Mouse (Mus musculus): ENCODE data around the gene 1700025B11Rik. TPM values are rescaled to one million over a fixed set of nuclear protein-coding genes. Genes with fewer than 3 reads are reported as not detected.
A peak's percentile ranks its signal among the peaks of the same experiment; 100 is the strongest.
"Not testable (repeated sequence)": the region's sequence is repeated elsewhere in the genome, so short reads cannot be mapped to it uniquely, and the experiment has no call there.

The 1700025B11Rik gene
- polyA plus RNA-seq, 1 experiment from 2014 or later = not detected

- H3K27me3 ChIP-seq (ENCODE audit: control insufficient read depth, insufficient read depth, low read depth, low read length) = no peaks in the 10 kb centered on the region
- no peak overlapping the region for H3K27ac ChIP-seq (ENCODE audit: low read length)
- H3K4me1 ChIP-seq (replicated peaks; ENCODE audit: control insufficient read depth, insufficient read depth, low read length) = no peaks in the 10 kb centered on the region
- H3K4me3 ChIP-seq (ENCODE audit: low read length) = no peak overlapping the region
- H3K4me2 ChIP-seq (ENCODE audit: low read depth, low read length) = no peak overlapping the region
- no peaks in the 10 kb centered on the region for H3K36me3 ChIP-seq (ENCODE audit: control insufficient read depth, insufficient read depth, low read length)
- no peak overlapping the region for H3K9ac ChIP-seq (ENCODE audit: low read length)
- H3K9me3 ChIP-seq (ENCODE audit: control insufficient read depth, low read length) = 0 out of 2 replicates have a peak, but pooled peaks cover 3% of the 10 kb centered on the region
- WGBS = 80% methylated on average over 4 of the region's 4 CpGs
- ATAC-seq (ENCODE audit: low read depth) = no peak
These were observed 17.6 kb upstream of the 1700025B11Rik start for GRCm38 (mm10) chr15:77579311-77579710.

DNA sequence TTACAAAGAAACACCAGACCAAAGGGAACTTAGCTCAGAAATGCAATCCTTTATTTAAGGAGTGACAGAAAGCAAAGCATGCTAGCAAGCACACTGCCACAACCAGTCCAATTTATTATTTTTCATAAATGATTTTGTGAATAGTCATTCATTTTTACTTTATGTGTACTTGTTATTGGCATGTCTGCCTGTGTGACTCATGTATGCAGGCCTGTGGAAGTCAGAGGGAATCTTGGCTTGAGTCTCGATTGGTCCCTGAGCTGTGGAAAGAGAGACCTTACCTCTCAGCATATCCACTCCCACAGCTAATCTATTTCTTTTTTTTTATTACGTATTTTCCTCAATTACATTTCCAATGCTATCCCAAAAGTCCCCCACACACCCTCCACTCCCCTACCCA, 17.1 kb upstream of the 1700025B11Rik start:
- Histone ChIP-seq H3K9me3 (ENCODE audit: control insufficient read depth, low read length) (0 out of 2 replicates have a peak, but pooled peaks cover 3% of the 10 kb centered on the region), H3K4me3 (ENCODE audit: low read length) (no peak overlapping the region), H3K36me3 (ENCODE audit: control insufficient read depth, insufficient read depth, low read length) (no peaks in the 10 kb centered on the region), H3K27ac (ENCODE audit: low read length) (no peak overlapping the region), H3K9ac (ENCODE audit: low read length) (no peak overlapping the region), H3K4me2 (ENCODE audit: low read depth, low read length) (no peak overlapping the region), H3K4me1 (replicated peaks; ENCODE audit: control insufficient read depth, insufficient read depth, low read length) (no peaks in the 10 kb centered on the region), H3K27me3 (ENCODE audit: control insufficient read depth, insufficient read depth, low read depth, low read length) (no peaks in the 10 kb centered on the region)
- ATAC-seq (ENCODE audit: low read depth) = no peak
- 92% methylated on average over 2 of the region's 2 CpGs for WGBS

DNA sequence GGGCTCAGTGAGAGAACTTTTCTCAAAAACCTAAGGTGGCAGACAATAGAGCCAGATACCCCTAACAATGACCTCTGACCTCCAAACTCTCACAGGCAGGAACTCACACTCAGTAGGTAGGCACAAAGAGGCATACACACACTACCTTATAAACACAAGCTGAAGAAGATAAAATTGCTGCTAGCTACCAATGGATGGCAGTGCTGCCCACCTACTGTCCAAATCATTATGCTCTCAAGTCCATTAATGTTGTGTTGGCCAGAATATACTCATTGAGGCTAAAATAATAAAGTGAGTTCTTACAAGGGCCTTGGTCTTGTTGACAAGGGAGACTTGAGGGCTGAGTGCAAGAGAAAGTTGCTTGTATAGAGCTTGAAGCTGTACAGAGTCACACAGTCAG, 1.5 kb upstream of the 1700025B11Rik start:
- no peaks in the 10 kb centered on the region for H3K36me3 ChIP-seq (ENCODE audit: control insufficient read depth, insufficient read depth, low read length)
- no peaks in the 10 kb centered on the region for H3K27me3 ChIP-seq (ENCODE audit: control insufficient read depth, insufficient read depth, low read depth, low read length)
- H3K4me1 ChIP-seq (replicated peaks; ENCODE audit: control insufficient read depth, insufficient read depth, low read length) = no peaks in the 10 kb centered on the region
- no peak for ATAC-seq (ENCODE audit: low read depth)
- H3K27ac ChIP-seq (ENCODE audit: low read length) = no peak overlapping the region
- no peaks in the 10 kb centered on the region for H3K9me3 ChIP-seq (ENCODE audit: control insufficient read depth, low read length)
- H3K9ac ChIP-seq (ENCODE audit: low read length) = no peak overlapping the region
- no peak overlapping the region for H3K4me3 ChIP-seq (ENCODE audit: low read length)
- no peak overlapping the region for H3K4me2 ChIP-seq (ENCODE audit: low read depth, low read length)

DNA sequence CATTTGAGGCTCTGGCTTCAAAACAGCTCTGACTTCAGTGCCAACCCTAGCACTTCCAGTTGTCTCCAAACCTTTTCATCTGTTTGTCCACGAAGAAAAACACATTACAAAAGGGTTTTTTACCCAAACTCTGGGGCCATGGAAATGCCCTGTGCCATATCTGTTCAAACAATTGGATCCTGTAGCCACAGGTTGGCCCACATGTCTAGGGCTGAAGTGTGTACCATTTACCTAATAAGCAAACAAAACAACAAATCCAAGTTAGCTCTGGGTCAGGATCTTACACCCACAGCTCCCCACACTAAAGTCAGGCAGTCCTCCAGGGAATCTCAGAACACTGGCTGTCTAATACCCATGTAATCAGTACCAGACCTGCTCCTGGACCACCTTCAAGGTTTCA, 22.5 kb downstream of the 1700025B11Rik start:
- ATAC-seq (ENCODE audit: low read depth); H3K4me1 ChIP-seq (replicated peaks; ENCODE audit: control insufficient read depth, insufficient read depth, low read length); H3K4me2 ChIP-seq (ENCODE audit: low read depth, low read length); H3K27ac ChIP-seq (ENCODE audit: low read length); H3K36me3 ChIP-seq (ENCODE audit: control insufficient read depth, insufficient read depth, low read length); H3K9ac ChIP-seq (ENCODE audit: low read length); H3K9me3 ChIP-seq (ENCODE audit: control insufficient read depth, low read length); H3K27me3 ChIP-seq (ENCODE audit: control insufficient read depth, insufficient read depth, low read depth, low read length); H3K4me3 ChIP-seq (ENCODE audit: low read length): not testable (repeated sequence)
- 22% methylated on average over 1 of the region's 1 CpGs for WGBS

DNA sequence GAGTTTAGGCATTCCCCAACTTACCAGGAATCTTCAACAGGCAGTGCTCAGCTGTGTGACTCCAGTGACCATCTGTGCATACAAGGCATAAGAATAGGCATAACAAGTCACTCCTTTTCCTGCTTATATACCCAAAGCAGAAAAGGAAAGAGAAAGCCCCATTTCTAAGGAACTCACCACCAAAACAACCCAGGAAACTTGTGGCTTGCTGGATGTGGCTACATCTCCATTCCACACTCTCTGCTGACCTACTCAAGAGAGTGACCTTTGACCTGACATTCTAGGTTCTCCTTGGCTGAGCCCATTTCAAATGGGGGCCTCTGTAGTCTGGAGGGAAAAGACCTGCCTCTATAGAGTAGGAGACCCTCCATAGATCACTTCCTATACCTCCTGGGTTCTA, 28.5 kb downstream of the 1700025B11Rik start, which contains the start of gene Apol7c:
TSS of gene Apol7c (minus strand) at position 101 of the 400 bp plus-strand sequence.
- H3K36me3 ChIP-seq (ENCODE audit: control insufficient read depth, insufficient read depth, low read length) = no peaks in the 10 kb centered on the region
- no peak within 1 kb of the TSS for H3K27ac ChIP-seq (ENCODE audit: low read length)
- H3K4me2 ChIP-seq (ENCODE audit: low read depth, low read length) = no peak within 1 kb of the TSS
- no peaks in the 10 kb centered on the region for H3K4me1 ChIP-seq (replicated peaks; ENCODE audit: control insufficient read depth, insufficient read depth, low read length)
- no peak for ATAC-seq (ENCODE audit: low read depth)
- no peaks in the 10 kb centered on the region for H3K9me3 ChIP-seq (ENCODE audit: control insufficient read depth, low read length)
- no peaks in the 10 kb centered on the region for H3K27me3 ChIP-seq (ENCODE audit: control insufficient read depth, insufficient read depth, low read depth, low read length)
- H3K9ac ChIP-seq (ENCODE audit: low read length) = no peak within 1 kb of the TSS
- H3K4me3 ChIP-seq (ENCODE audit: low read length) = no peak within 1 kb of the TSS

GRCm38 (mm10) chr15:77523186-77523843, 38.4 kb downstream of the 1700025B11Rik start:
- 18% methylated on average over 6 of the region's 6 CpGs for WGBS
- H3K4me2 ChIP-seq (ENCODE audit: low read depth, low read length); H3K27ac ChIP-seq (ENCODE audit: low read length); H3K4me3 ChIP-seq (ENCODE audit: low read length); H3K9me3 ChIP-seq (ENCODE audit: control insufficient read depth, low read length); H3K36me3 ChIP-seq (ENCODE audit: control insufficient read depth, insufficient read depth, low read length); H3K9ac ChIP-seq (ENCODE audit: low read length); H3K27me3 ChIP-seq (ENCODE audit: control insufficient read depth, insufficient read depth, low read depth, low read length); H3K4me1 ChIP-seq (replicated peaks; ENCODE audit: control insufficient read depth, insufficient read depth, low read length): not testable (repeated sequence)
- peak; percentile 23; the same call in 1 of the 2 replicates for ATAC-seq (ENCODE audit: low read depth)

DNA sequence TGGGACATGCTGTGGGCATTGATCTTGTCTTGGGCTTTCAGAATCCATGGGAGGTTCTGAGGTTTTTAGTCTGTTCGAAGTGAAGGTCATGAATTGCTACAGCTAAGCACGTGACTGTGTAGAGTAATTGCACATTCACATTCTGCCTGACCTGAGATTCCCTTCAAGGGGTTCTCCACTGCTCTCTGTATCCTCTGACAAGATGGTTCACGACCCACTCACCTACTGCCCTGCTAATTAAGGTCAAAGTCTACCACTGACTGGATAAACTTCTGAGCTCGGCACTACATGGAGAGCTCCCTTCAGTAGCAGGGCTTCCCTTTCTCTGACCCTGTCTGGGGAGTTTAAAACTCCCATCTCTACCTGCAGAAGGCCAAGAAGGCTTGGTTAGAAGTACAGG, 41.1 kb downstream of the 1700025B11Rik start:
- not testable (repeated sequence) for H3K27me3 ChIP-seq (ENCODE audit: control insufficient read depth, insufficient read depth, low read depth, low read length); H3K27ac ChIP-seq (ENCODE audit: low read length); H3K4me1 ChIP-seq (replicated peaks; ENCODE audit: control insufficient read depth, insufficient read depth, low read length); H3K4me2 ChIP-seq (ENCODE audit: low read depth, low read length); H3K4me3 ChIP-seq (ENCODE audit: low read length); ATAC-seq (ENCODE audit: low read depth); H3K9ac ChIP-seq (ENCODE audit: low read length); H3K36me3 ChIP-seq (ENCODE audit: control insufficient read depth, insufficient read depth, low read length); H3K9me3 ChIP-seq (ENCODE audit: control insufficient read depth, low read length)
- WGBS = 52% methylated on average over 4 of the region's 4 CpGs

Other genes starting within 250 kb of the 1700025B11Rik start
- gene Apol7a, start 162.8 kb downstream of the 1700025B11Rik start, polyA plus RNA-seq (2015; fragmentation: Nextera tagmentation; extraction: Ambion mirVana) = 0.10 and 0.11 TPM in 2 replicates
- gene Apol9a, start 150.8 kb downstream of the 1700025B11Rik start, polyA plus RNA-seq (2015; fragmentation: Nextera tagmentation; extraction: Ambion mirVana) = 0.10 and 0.13 TPM in 2 replicates
- not detected in 2 replicates for gene Apol7b, start 114.4 kb downstream of the 1700025B11Rik start, polyA plus RNA-seq (2015; fragmentation: Nextera tagmentation; extraction: Ambion mirVana)
- not detected in 2 replicates for gene Apol10a, start 84.8 kb downstream of the 1700025B11Rik start, polyA plus RNA-seq (2015; fragmentation: Nextera tagmentation; extraction: Ambion mirVana)
- not detected in 2 replicates for gene Apol11a, start 53.6 kb downstream of the 1700025B11Rik start, polyA plus RNA-seq (2015; fragmentation: Nextera tagmentation; extraction: Ambion mirVana)
- not detected in 2 replicates for gene Apol7c, start 28.6 kb downstream of the 1700025B11Rik start, polyA plus RNA-seq (2015; fragmentation: Nextera tagmentation; extraction: Ambion mirVana)
- gene Apol10b, start 34.2 kb upstream of the 1700025B11Rik start, polyA plus RNA-seq (2015; fragmentation: Nextera tagmentation; extraction: Ambion mirVana) = 0.06 and 0.09 TPM in 2 replicates
- gene Gm36245, start 37.4 kb upstream of the 1700025B11Rik start, polyA plus RNA-seq (2015; fragmentation: Nextera tagmentation; extraction: Ambion mirVana) = not detected in 2 replicates
- gene Apol11b, start 81.4 kb upstream of the 1700025B11Rik start, polyA plus RNA-seq (2015; fragmentation: Nextera tagmentation; extraction: Ambion mirVana) = 0.21 TPM in 1 of 2 replicates, not detected in the other
- gene Apol7e, start 137.0 kb upstream of the 1700025B11Rik start, polyA plus RNA-seq (2015; fragmentation: Nextera tagmentation; extraction: Ambion mirVana) = not detected in 2 replicates
- 0.15 TPM in 1 of 2 replicates, not detected in the other for gene Apol9b, start 167.1 kb upstream of the 1700025B11Rik start, polyA plus RNA-seq (2015; fragmentation: Nextera tagmentation; extraction: Ambion mirVana)
- gene Apol8, start 195.1 kb upstream of the 1700025B11Rik start, polyA plus RNA-seq (2015; fragmentation: Nextera tagmentation; extraction: Ambion mirVana) = 0.10 and 0.20 TPM in 2 replicates